Mouse (Mus musculus): Measurements from ENCODE around the gene Pecam1. TPM values are rescaled to one million over a fixed set of nuclear protein-coding genes. Genes with fewer than 3 reads are reported as not detected.
"Not testable (repeated sequence)": the region's sequence is repeated elsewhere in the genome, so short reads cannot be mapped to it uniquely, and the experiment has no call there.

Gene Pecam1
- polyA plus RNA-seq, 1 experiment from 2014 or later = 25.5 TPM

- peaks cover 7% of the 10 kb centered on the region for H3K4me1 ChIP-seq
- no peak for ATAC-seq (ENCODE audit: low FRiP score, low read depth)
- H3K27ac ChIP-seq = no peak overlapping the region
- H3K9me3 ChIP-seq = no peaks in the 10 kb centered on the region
- H3K36me3 ChIP-seq = no peaks in the 10 kb centered on the region
- H3K27me3 ChIP-seq (replicated peaks) = peaks cover 5% of the 10 kb centered on the region; the same call in 1 of the 2 replicates
- no peak overlapping the region for H3K4me3 ChIP-seq
- no peak overlapping the region for H3K9ac ChIP-seq
- 91% methylated on average over 3 of the region's 3 CpGs for WGBS
- no peak overlapping the region for H3K4me2 ChIP-seq (replicated peaks)
Observed at GRCm38 (mm10) chr11:106741826-106742225, 8.6 kb downstream of the Pecam1 start.

- 37% methylated on average over 6 of the region's 6 CpGs for WGBS
- no peak overlapping the region for H3K9ac ChIP-seq
- H3K4me1 ChIP-seq = peaks cover 12% of the 10 kb centered on the region
- H3K4me2 ChIP-seq (replicated peaks) = no peak overlapping the region
- no peak overlapping the region for H3K4me3 ChIP-seq
- ATAC-seq (ENCODE audit: low FRiP score, low read depth) = no peak
- H3K27ac ChIP-seq = no peak overlapping the region
- no peaks in the 10 kb centered on the region for H3K36me3 ChIP-seq
- no peaks in the 10 kb centered on the region for H3K9me3 ChIP-seq
- peaks cover 5% of the 10 kb centered on the region; the same call in 1 of the 2 replicates for H3K27me3 ChIP-seq (replicated peaks)
Observed at GRCm38 (mm10) chr11:106741232-106741631, 9.2 kb downstream of the Pecam1 start.

GRCm38 (mm10) chr11:106740724-106741123 is 9.7 kb downstream of the Pecam1 start:
- not testable (repeated sequence) for H3K9me3 ChIP-seq; H3K4me2 ChIP-seq (replicated peaks); H3K27me3 ChIP-seq (replicated peaks); H3K36me3 ChIP-seq; H3K4me3 ChIP-seq; H3K9ac ChIP-seq; ATAC-seq (ENCODE audit: low FRiP score, low read depth); H3K27ac ChIP-seq
- peaks cover 12% of the 10 kb centered on the region for H3K4me1 ChIP-seq
- 86% methylated on average over 6 of the region's 8 CpGs for WGBS

- Histone ChIP-seq H3K27me3 (replicated peaks) (peaks cover 5% of the 10 kb centered on the region; the same call in 1 of the 2 replicates), H3K9ac (no peak overlapping the region), H3K9me3 (no peaks in the 10 kb centered on the region), H3K4me3 (no peak overlapping the region), H3K36me3 (no peaks in the 10 kb centered on the region), H3K27ac (no peak overlapping the region), H3K4me1 (peaks cover 12% of the 10 kb centered on the region), H3K4me2 (replicated peaks) (no peak overlapping the region)
- 94% methylated on average over 2 of the region's 2 CpGs for WGBS
- no peak for ATAC-seq (ENCODE audit: low FRiP score, low read depth)
Observed at GRCm38 (mm10) chr11:106739116-106739515, 11.3 kb downstream of the Pecam1 start.

GRCm38 (mm10) chr11:106737178-106737621 is 13.2 kb downstream of the Pecam1 start:
- H3K9ac ChIP-seq = no peak overlapping the region
- no peak overlapping the region for H3K4me3 ChIP-seq
- ATAC-seq (ENCODE audit: low FRiP score, low read depth) = no peak
- WGBS = 15% methylated on average over 12 of the region's 12 CpGs
- H3K4me2 ChIP-seq (replicated peaks) = no peak overlapping the region
- H3K4me1 ChIP-seq = peaks cover 12% of the 10 kb centered on the region
- H3K27me3 ChIP-seq (replicated peaks) = peaks cover 5% of the 10 kb centered on the region; the same call in 1 of the 2 replicates
- H3K27ac ChIP-seq = no peak overlapping the region
- no peaks in the 10 kb centered on the region for H3K9me3 ChIP-seq
- H3K36me3 ChIP-seq = no peaks in the 10 kb centered on the region

GRCm38 (mm10) chr11:106736614-106737013 is 13.8 kb downstream of the Pecam1 start:
- H3K4me1 ChIP-seq = peaks cover 12% of the 10 kb centered on the region
- H3K9me3 ChIP-seq = no peaks in the 10 kb centered on the region
- 0 out of 2 replicates have a peak overlapping the region, but pooled peaks have one; percentile 13 for H3K9ac ChIP-seq
- no peak overlapping the region for H3K4me2 ChIP-seq (replicated peaks)
- 56% methylated on average over 3 of the region's 3 CpGs for WGBS
- no peak for ATAC-seq (ENCODE audit: low FRiP score, low read depth)
- H3K4me3 ChIP-seq = no peak overlapping the region
- H3K27ac ChIP-seq = no peak overlapping the region
- peaks cover 5% of the 10 kb centered on the region; the same call in 1 of the 2 replicates for H3K27me3 ChIP-seq (replicated peaks)
- no peaks in the 10 kb centered on the region for H3K36me3 ChIP-seq

GRCm38 (mm10) chr11:106730714-106731113 is 19.7 kb downstream of the Pecam1 start:
- no peak overlapping the region for H3K27ac ChIP-seq

GRCm38 (mm10) chr11:106729656-106730055 is 20.8 kb downstream of the Pecam1 start:
- Histone ChIP-seq H3K9me3 (no peaks in the 10 kb centered on the region), H3K36me3 (no peaks in the 10 kb centered on the region), H3K27ac (no peak overlapping the region), H3K4me3 (no peak overlapping the region), H3K9ac (no peak overlapping the region), H3K27me3 (replicated peaks) (no peaks in the 10 kb centered on the region), H3K4me2 (replicated peaks) (no peak overlapping the region), H3K4me1 (peaks cover 5% of the 10 kb centered on the region; the same call in 1 of the 2 replicates)
- 96% methylated on average over 1 of the region's 1 CpGs for WGBS
- ATAC-seq (ENCODE audit: low FRiP score, low read depth) = no peak

More at GRCm38 (mm10) chr11:106730714-106731113, 19.7 kb downstream of the Pecam1 start:
- H3K4me1 ChIP-seq = peaks cover 5% of the 10 kb centered on the region; the same call in 1 of the 2 replicates
- H3K4me2 ChIP-seq (replicated peaks) = no peak overlapping the region
- H3K9me3 ChIP-seq = no peaks in the 10 kb centered on the region
- H3K36me3 ChIP-seq = no peaks in the 10 kb centered on the region
- no peaks in the 10 kb centered on the region for H3K27me3 ChIP-seq (replicated peaks)
- no peak overlapping the region for H3K9ac ChIP-seq
- WGBS = 79% methylated on average over 4 of the region's 4 CpGs
- no peak for ATAC-seq (ENCODE audit: low FRiP score, low read depth)
- no peak overlapping the region for H3K4me3 ChIP-seq

GRCm38 (mm10) chr11:106728402-106729366 is 21.7 kb downstream of the Pecam1 start:
- Histone ChIP-seq H3K27ac (no peak overlapping the region), H3K27me3 (replicated peaks) (no peaks in the 10 kb centered on the region), H3K4me2 (replicated peaks) (no peak overlapping the region), H3K4me3 (no peak overlapping the region), H3K4me1 (peaks cover 5% of the 10 kb centered on the region; the same call in 1 of the 2 replicates), H3K9me3 (no peaks in the 10 kb centered on the region), H3K36me3 (no peaks in the 10 kb centered on the region), H3K9ac (no peak overlapping the region)
- no peak for ATAC-seq (ENCODE audit: low FRiP score, low read depth)
- 87% methylated on average over 10 of the region's 10 CpGs for WGBS

GRCm38 (mm10) chr11:106727967-106728366 is 22.5 kb downstream of the Pecam1 start:
- no peaks in the 10 kb centered on the region for H3K9me3 ChIP-seq
- no peak overlapping the region for H3K4me2 ChIP-seq (replicated peaks)
- H3K36me3 ChIP-seq = no peaks in the 10 kb centered on the region
- no peak overlapping the region for H3K4me3 ChIP-seq
- peaks cover 8% of the 10 kb centered on the region; the same call in 1 of the 2 replicates for H3K4me1 ChIP-seq
- H3K9ac ChIP-seq = no peak overlapping the region
- H3K27me3 ChIP-seq (replicated peaks) = no peaks in the 10 kb centered on the region
- ATAC-seq (ENCODE audit: low FRiP score, low read depth) = no peak
- 39% methylated on average over 5 of the region's 5 CpGs for WGBS
- H3K27ac ChIP-seq = no peak overlapping the region

- not testable (repeated sequence) for ATAC-seq (ENCODE audit: low FRiP score, low read depth); H3K36me3 ChIP-seq; H3K9ac ChIP-seq; H3K4me2 ChIP-seq (replicated peaks); H3K9me3 ChIP-seq; H3K27me3 ChIP-seq (replicated peaks); H3K4me3 ChIP-seq; H3K27ac ChIP-seq
- peaks cover 14% of the 10 kb centered on the region; the same call in 1 of the 2 replicates for H3K4me1 ChIP-seq
- 93% methylated on average over 9 of the region's 9 CpGs for WGBS
Observed at GRCm38 (mm10) chr11:106724916-106725235, 25.6 kb downstream of the Pecam1 start.

- 87% methylated on average over 10 of the region's 10 CpGs for WGBS
- no peak overlapping the region for H3K4me3 ChIP-seq
Observed at GRCm38 (mm10) chr11:106724176-106724915, 26.1 kb downstream of the Pecam1 start.

More at GRCm38 (mm10) chr11:106724176-106724915, 26.1 kb downstream of the Pecam1 start:
- H3K27ac ChIP-seq = no peak overlapping the region
- H3K27me3 ChIP-seq (replicated peaks) = no peaks in the 10 kb centered on the region
- H3K4me1 ChIP-seq = peaks cover 14% of the 10 kb centered on the region; the same call in 1 of the 2 replicates
- no peak overlapping the region for H3K9ac ChIP-seq
- no peak overlapping the region for H3K4me2 ChIP-seq (replicated peaks)
- H3K36me3 ChIP-seq = no peaks in the 10 kb centered on the region
- no peak for ATAC-seq (ENCODE audit: low FRiP score, low read depth)
- no peaks in the 10 kb centered on the region for H3K9me3 ChIP-seq

All from neural tube, embryonic 12.5 days (tissue).